Mouse (Mus musculus) CH12.LX (cell line): ENCODE measurements around the gene Irf3.

Source experiments
- CTCF ChIP-seq, 2 experiments: IDR thresholded peaks in 1 of 2; conservative IDR thresholded peaks in 1 of 2; 2 replicates each; pipeline ENCODE4 v1.5.1; 2011 to 2012; ENCODE audit warnings: low read depth in 2 of 2, low read length in 2 of 2, improper control_type of control experiment in 1 of 2, inconsistent platforms in 1 of 2, mild to moderate bottlenecking in 1 of 2, moderate library complexity in 1 of 2
- EP300 ChIP-seq: IDR thresholded peaks from 2 replicates; pipeline ENCODE4 v1.6.1; 2011; ENCODE audit warnings: low read length, improper control_type of control experiment
- ZMIZ1 ChIP-seq: IDR thresholded peaks from 2 replicates; pipeline ENCODE4 v1.6.1; 2012; ENCODE audit warnings: low read depth, mild to moderate bottlenecking, inconsistent platforms, low read length, improper control_type of control experiment

GRCm38 (mm10) chr7:45046853-45047350 lies 49.5 kb downstream of the Irf3 start:
- no peak for TF ChIP-seq ZMIZ1
- TF ChIP-seq CTCF (conservative IDR thresholded peaks at IDR 0.05 in 1 of 2, IDR thresholded peaks at IDR 0.05 in 1 of 2; ENCODE audit: low read depth in 2 of 2, low read length in 2 of 2): no peak
- no peak for TF ChIP-seq EP300
